Mouse (Mus musculus) embryonic stem cell, embryonic (primary cell): ENCODE measurements around the gene Igdcc4.

Experiments used
- CTCF ChIA-PET, 4 experiments: fragments of 300-600 bp in 2 of 4; fragments of 350-600 bp in 2 of 4; sonication (Branson Sonifier 250); formaldehyde crosslinking; loops; one replicate each; lab custom pipeline; 2022; ENCODE audit warnings: inconsistent platforms in 2 of 4; lab: Charles Lee
- POLR2A ChIA-PET, 4 experiments: fragments of 300-600 bp in 2 of 4; fragments of 350-600 bp in 2 of 4; sonication (Branson Sonifier 250); formaldehyde crosslinking; loops; one replicate each; lab custom pipeline; 2022; ENCODE audit warnings: antibody characterized with exemption in 4 of 4, inconsistent platforms in 1 of 4; lab: Charles Lee

Igdcc4 gene

DNA sequence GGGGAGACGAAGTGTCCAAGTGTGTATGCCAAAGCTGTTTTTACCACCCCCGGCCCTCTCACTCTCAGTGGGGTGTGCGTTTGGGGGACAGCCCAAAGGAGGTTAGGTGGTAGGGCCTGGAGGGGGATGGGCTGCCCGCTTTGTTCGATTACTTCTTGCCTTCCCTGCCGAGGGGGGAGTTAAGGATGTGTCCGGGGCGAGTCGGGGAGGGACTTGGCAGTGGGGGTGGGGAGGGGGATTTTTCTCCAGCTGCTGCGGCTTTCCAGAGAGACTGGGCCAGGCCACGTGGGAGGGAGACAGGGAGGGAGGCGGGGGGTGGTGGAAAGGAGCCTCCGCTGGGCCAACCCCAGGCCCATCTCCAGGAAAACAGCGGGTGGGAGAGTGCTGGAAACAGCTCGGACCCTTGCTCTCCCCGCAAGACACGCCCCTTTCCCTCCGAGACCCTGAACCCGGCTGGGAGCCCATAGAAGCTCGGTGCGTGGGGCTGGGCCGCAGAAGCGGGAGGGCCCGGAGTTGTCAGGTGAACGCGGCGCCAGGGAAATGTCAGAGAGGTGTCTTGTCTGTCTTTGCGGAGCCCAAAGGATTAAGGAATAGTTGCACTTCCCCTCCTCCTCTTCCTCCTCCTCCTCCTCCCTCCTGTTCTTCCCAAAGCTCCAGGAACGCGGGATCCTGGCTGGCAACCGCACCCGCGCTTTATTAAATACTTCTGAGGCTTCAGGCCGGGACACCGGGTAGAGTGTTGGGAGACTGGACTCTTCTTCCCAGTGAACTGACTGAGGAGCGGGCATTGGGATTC, 1.3 kb downstream of the Igdcc4 start:
- CTCF ChIA-PET = interaction anchor here (0.5 to 2.0 kb wide), 7 partner anchors 19 to 44 kb away, joined by 3 to 7 read pairs (median 3); no protein-coding TSS in a partner anchor

DNA sequence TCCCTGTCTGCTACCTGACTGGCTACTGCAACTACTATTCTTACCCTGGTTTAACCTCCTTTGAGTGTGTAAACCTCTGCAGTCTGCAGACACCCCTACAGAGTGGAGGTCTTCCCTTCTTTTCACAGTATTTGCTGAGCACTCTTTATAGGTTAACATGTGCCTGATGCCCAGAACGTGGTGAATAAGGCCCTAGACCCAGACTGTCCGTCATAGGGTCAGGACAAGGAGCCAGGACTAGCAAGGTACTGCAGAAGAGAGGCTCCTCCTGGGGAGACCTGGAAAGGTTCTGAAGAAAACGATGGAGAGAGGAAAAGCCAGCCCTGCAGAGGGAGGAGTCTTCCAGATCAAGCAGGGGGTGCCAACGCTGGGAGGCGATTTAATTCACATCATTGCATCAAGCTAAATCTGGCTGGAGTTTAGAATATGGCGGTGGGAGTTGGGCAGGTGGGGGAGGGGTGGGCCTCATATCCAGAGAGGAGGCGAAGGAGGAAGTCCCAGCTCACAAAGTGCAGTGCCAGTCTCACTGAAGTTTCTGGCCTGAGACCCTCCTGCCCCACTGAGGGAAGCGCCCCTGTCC, 2.0 kb downstream of the Igdcc4 start:
- ChIA-PET POLR2A (interaction anchor here in 3 of 4 experiments (0.6 to 2.7 kb wide), 14 partner anchors 17 to 112 kb away, joined by 3 to 11 read pairs (median 3); partner anchors contain the start of genes Hacd3 (in 2 of the 3) and Dpp8 (in 1 of the 3)), CTCF (interaction anchor here in 2 of 4 experiments (0.5 to 2.4 kb wide), 4 partner anchors 10 to 99 kb away, joined by 4 to 7 read pairs (median 5); no protein-coding TSS in a partner anchor)

More for the DNA sequence above, 1.3 kb downstream of the Igdcc4 start:
- POLR2A ChIA-PET = interaction anchor here in 3 of 4 experiments (0.6 to 2.7 kb wide), 17 partner anchors 12 to 1065 kb away, joined by 3 to 11 read pairs (median 4); partner anchors contain the start of genes Hacd3 (in 2 of the 3) and Dpp8 (in 1 of the 3)

DNA sequence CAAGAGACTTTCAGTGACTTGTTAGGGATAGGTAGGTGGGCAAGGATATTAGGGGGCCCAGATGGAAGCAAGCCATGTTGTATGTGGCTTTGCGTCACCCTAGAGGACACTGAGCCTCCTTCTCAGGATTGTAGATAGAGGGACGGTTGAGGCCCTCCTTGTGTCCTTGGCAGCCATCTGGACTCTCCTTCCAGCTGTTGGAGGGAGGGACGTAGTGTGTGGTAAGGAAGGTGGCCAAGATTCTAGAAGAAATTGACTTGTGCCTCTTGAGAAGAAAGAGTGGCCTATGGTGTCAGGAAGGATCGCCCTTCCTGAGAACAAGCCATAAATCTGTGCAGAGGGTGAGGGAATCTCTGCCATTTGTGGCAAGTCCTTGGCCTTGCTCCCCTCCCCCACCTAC, 5.5 kb downstream of the Igdcc4 start:
- ChIA-PET POLR2A (interaction anchor here in 2 of 4 experiments (0.7 to 0.9 kb wide), 3 partner anchors 63 to 364 kb away, joined by 3 read pairs; no protein-coding TSS in a partner anchor), CTCF (interaction anchor here in 1 of 4 experiments (0.7 kb wide), 1 partner anchor 16 kb away, joined by 6 read pairs; no protein-coding TSS in a partner anchor)

DNA sequence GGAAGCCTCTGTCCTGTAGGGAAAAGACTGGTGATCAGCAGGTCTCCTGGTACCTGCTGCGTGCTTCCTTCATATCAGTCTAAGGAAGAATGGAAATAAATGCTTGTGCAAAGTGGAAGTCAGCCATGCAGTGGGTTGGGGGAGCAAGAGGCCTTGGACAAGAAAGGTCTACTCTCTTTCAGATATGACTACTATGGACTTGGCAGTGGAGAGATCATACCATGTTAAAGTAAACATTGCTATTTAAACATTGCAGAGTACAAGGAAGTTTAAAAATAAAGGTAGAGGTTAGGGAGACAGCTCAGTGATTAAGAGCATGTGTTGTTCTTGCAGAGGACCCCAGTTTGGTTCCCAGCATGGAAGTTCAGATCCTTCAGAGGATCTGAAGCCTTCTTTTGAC, 6.6 kb downstream of the Igdcc4 start:
- ChIA-PET CTCF (interaction anchor here in 1 of 4 experiments (4.5 kb wide), 1 partner anchor 20 kb away, joined by 27 read pairs; no protein-coding TSS in a partner anchor), POLR2A (interaction anchor here in 3 of 4 experiments (0.7 to 2.2 kb wide), 3 partner anchors 17 to 34 kb away, joined by 6 to 11 read pairs (median 8); partner anchors contain the start of gene Igdcc3 (in 1 of the 3))

DNA sequence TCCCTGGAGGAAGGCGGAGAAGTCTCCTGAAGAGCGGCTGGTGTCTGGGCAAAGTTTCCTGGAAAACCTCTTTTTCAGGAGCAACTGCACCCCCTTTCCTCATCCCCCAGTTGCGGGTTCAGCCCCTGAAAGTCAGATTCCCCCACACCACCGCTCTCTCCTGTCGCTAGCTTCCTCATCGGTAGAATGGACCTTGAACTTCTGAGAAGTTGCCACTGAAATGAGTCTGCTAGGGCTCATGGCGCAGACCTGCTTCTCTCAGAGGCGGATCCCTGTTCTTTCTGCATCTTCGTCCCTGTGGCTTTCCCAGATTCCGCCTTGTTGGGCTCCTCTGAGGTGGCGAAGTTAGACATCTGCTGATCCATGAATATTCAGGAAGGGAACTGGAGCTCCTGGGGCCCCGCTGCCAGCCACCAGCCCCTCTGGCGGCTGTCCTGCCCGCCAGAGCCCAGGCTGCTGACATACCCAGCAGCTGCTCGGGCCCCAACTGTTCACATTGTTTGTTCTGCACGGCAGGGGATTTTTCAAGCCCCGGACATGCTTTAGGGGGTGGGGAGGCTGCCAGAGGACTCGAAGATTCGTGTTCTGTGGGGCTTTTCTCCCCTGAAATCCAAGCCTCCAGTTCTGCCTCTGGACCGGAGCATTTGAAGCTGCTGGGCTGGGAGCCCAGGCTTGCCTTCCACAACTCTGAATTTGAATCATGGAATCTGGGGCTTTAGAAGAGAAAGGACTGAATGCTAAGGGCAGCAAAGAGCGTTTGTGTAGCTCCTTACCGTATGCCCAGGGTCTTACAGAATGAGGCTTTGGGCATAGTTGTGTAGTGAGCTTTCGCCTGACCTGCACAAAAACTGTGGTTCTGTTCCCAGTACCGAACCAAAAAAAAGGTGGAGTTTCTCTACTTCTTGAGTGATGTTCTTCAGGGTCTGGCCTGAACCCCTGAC, 8.1 kb downstream of the Igdcc4 start:
- CTCF ChIA-PET = interaction anchor here (0.5 to 4.5 kb wide), 14 partner anchors 9 to 148 kb away, joined by 3 to 27 read pairs (median 4); no protein-coding TSS in a partner anchor
- POLR2A ChIA-PET = interaction anchor here (0.6 to 3.7 kb wide), 44 partner anchors 8 to 448 kb away, joined by 3 to 30 read pairs (median 4); partner anchors contain the start of genes Hacd3 (in 2 of the 4), Dpp8 (in 1 of the 4), Igdcc3 (in 1 of the 4) and Igdcc4 (in 1 of the 4)

DNA sequence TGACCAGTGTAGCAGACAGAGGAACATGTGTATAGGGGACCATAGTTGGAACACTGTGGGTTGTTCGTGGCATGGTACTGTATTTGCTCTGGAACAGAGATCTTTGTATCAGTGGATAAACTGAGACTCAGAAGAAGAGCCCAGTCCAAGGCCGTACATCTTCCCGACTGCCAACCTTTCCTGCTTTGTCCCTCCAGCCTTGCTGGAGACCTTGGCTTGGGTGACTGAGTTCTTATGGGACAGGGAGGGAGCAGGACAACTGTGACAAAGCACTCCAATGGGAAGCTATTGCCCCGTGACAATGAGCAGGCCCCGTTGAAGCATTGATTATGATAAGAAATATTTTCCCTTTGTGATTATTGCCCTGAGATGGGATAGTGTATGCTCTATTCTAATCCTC, 10.4 kb downstream of the Igdcc4 start:
- ChIA-PET POLR2A (interaction anchor here in 3 of 4 experiments (0.7 to 3.7 kb wide), 10 partner anchors 11 to 178 kb away, joined by 3 to 30 read pairs (median 4); partner anchors contain the start of genes Dpp8 (in 1 of the 3) and Hacd3 (in 1 of the 3)), CTCF (interaction anchor here in 2 of 4 experiments (0.9 to 4.5 kb wide), 4 partner anchors 9 to 16 kb away, joined by 3 to 27 read pairs (median 4); no protein-coding TSS in a partner anchor)

DNA sequence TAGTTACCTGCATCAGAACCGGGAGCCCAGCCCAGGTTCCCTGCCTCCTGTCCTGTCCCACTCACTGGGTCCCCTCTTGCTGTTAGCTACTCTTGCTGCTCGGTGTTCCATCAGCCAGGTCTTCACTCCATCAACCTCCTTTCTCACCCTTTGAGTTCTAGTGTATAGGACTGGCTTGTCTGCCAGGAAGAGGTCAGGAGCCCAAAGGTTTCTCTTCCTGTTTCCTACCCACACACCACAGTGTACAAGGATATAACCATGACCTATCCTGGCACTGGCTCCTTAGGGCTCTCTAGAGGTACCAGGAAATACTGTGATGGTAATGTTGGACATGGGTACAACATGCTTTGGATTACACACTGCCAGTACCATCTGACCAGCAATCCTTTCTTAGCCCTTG, 12.4 kb downstream of the Igdcc4 start:
- ChIA-PET CTCF (no interaction called here), POLR2A (interaction anchor here in 1 of 4 experiments (0.6 to 1.4 kb wide), 3 partner anchors 15 to 105 kb away, joined by 3 read pairs; no protein-coding TSS in a partner anchor)

DNA sequence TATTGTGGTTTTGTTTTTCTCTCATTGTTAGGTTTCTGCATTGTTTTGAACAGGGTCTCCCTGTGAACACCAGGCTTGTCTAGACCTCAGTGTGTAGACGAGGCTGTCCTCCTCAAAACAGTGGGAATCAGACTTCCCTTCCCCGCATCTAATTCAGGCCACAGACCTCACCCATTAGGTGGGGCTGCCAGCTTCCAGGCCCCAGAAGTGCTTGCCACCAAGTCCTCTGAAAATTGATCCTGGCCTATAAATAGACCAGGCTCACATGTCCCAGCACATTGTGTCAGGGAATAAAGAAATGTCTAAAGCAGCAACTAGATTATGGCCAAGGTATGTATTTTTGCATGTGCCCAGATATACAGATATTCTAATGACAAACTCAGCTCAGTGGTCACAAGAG, 14.6 kb downstream of the Igdcc4 start:
- POLR2A ChIA-PET = interaction anchor here in 3 of 4 experiments (0.6 to 1.1 kb wide), 5 partner anchors 8 to 715 kb away, joined by 3 read pairs; partner anchors contain the start of gene Hacd3 (in 1 of the 3)
- CTCF ChIA-PET = interaction anchor here in 1 of 4 experiments (0.5 kb wide), 1 partner anchor 1242 kb away, joined by 3 read pairs; no protein-coding TSS in a partner anchor

DNA sequence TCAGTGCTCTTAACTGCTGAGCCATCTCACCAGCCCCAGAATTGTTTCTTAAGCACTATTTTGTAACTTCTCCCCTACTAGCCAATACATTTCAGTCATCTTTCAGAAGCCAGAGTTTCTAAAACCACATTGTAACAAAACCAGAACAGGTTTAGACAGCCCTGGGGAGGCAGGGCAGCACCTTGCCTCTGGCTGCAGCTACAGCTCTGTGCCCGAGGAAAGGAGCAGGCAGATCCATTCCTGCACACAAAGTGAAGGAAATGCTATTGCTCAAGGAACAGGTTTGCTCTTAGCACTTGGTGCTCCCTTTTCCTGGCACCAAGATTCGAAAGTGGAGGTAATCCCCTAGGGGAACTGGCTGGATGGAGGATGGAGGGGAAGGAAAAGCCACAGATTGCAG, 16.2 kb downstream of the Igdcc4 start:
- CTCF ChIA-PET = interaction anchor here in 2 of 4 experiments (0.6 to 0.7 kb wide), 2 partner anchors 180 to 252 kb away, joined by 3 read pairs; no protein-coding TSS in a partner anchor
- POLR2A ChIA-PET = interaction anchor here in 2 of 4 experiments (1.6 to 1.8 kb wide), 2 partner anchors 15 to 79 kb away, joined by 4 to 8 read pairs; no protein-coding TSS in a partner anchor

DNA sequence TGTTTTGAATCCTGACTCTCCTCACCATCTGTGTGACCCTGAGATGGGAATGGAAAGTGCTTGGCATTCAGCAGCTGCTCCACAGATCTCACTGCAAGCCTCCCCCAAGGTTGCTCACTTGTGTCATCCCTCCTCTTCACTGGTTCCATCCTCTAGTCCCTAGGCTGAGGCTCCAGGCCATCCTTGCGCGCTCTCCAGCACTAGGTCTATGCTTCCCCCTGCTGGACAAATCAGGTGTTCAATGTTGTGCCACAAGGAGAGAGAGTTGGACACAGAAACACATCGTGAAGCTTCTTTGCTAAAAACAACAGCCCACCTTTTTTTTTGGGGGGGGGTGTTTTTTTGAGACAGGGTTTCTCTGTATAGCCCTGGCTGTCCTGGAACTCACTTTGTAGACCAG, 19.6 kb downstream of the Igdcc4 start:
- CTCF ChIA-PET = interaction anchor here (0.5 to 2.7 kb wide), 34 partner anchors 9 to 773 kb away, joined by 3 to 10 read pairs (median 4); partner anchors contain the start of genes Dpp8 (in 2 of the 4) and Hacd3 (in 1 of the 4)
- POLR2A ChIA-PET = interaction anchor here in 3 of 4 experiments (0.5 to 5.3 kb wide), 10 partner anchors 10 to 89 kb away, joined by 3 to 59 read pairs (median 3); partner anchors contain the start of genes Dpp8 (in 1 of the 3) and Parp16 (in 1 of the 3)

DNA sequence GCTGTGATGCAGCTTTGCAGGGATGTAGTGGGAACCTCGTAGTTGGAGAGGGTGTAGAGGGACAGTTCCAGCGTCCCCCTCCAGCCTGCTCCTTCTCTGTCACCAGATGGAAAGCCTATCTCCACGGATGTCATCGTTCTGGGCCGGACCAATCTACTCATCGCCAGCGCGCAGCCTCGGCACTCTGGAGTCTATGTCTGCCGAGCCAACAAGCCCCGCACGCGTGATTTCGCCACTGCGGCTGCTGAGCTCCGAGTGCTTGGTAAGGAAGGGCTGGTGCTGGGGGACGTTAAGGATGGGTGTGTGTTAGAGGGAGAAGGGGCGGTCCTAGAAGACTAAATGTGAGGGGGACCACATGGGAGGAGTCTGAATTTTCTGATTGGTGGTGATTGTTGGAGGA, 21.3 kb downstream of the Igdcc4 start:
- CTCF ChIA-PET = interaction anchor here in 3 of 4 experiments (0.6 to 3.0 kb wide), 23 partner anchors 11 to 189 kb away, joined by 3 to 19 read pairs (median 5); partner anchors contain the start of genes Dpp8 (in 1 of the 3) and Hacd3 (in 1 of the 3)
- POLR2A ChIA-PET = interaction anchor here in 3 of 4 experiments (0.6 to 5.3 kb wide), 23 partner anchors 12 to 841 kb away, joined by 3 to 59 read pairs (median 4); partner anchors contain the start of genes Hacd3 (in 1 of the 3), Igdcc3 (in 1 of the 3), Parp16 (in 1 of the 3) and Tipin (in 1 of the 3)

DNA sequence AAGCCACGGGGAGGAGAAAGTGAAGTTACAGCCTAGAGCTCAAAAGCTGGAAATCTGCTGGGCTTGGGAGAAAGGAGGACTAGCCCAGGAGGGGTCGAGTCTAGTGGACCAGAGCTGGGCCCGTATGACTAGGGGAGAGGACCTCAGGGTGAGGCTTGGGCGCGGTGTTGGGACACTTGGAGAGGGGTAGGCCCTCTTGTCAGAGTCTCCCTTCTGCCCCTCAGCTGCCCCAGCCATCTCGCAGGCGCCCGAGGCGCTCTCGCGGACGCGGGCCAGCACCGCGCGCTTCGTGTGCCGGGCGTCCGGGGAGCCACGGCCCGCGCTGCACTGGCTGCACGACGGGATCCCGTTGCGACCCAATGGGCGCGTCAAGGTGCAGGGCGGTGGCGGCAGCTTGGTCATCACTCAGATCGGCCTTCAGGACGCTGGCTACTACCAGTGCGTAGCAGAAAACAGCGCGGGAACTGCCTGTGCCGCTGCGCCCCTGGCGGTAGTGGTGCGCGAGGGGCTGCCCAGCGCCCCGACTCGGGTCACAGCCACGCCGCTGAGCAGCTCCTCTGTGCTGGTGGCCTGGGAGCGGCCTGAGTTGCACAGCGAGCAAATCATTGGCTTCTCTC, 22.4 kb downstream of the Igdcc4 start:
- ChIA-PET CTCF (interaction anchor here (0.5 to 3.0 kb wide), 62 partner anchors 9 to 963 kb away, joined by 3 to 19 read pairs (median 4); partner anchors contain the start of gene Hacd3 (in 1 of the 4)), POLR2A (interaction anchor here (0.6 to 5.3 kb wide), 41 partner anchors 8 to 842 kb away, joined by 3 to 59 read pairs (median 4); partner anchors contain the start of genes Hacd3 (in 2 of the 4), Igdcc3 (in 2 of the 4), Parp16 (in 2 of the 4) and Plekho2 (in 1 of the 4))

DNA sequence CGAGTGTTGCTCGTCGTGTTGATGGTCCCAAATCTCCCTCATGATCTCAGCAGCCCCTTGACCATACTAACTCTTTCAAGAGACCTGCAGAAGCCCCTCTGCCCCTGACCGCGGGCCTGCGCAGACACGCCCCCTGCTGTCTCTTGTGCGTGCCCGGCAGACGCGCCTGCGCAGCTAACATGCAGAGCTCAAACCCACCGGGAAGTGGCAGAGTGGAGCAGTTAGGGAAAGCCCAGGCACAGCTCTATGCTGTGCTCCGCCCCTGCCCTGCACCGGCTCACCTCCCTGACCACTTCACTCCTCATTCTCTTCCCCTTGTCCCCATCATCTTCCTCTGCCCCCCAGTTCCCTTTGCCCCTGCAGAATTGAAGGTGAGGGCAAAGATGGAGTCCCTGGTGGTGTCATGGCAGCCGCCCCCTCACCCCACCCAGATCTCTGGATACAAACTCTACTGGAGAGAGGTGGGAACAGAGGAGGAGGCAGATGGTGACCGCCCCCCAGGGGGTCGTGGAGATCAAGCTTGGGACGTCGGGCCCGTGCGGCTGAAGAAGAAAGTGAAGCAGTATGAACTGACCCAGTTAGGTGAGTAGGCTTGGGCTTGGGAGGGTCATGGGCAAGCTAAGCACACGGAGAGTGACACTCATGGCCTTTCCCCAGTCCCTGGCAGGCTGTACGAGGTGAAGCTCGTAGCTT, 27.0 kb downstream of the Igdcc4 start:
- CTCF ChIA-PET = interaction anchor here (0.5 to 3.7 kb wide), 79 partner anchors 10 to 1008 kb away, joined by 3 to 81 read pairs (median 4); partner anchors contain the start of genes Hacd3 (in 2 of the 4), Dpp8 (in 1 of the 4), Igdcc3 (in 1 of the 4) and Mtfmt (in 1 of the 4)
- POLR2A ChIA-PET = interaction anchor here (0.5 to 12.7 kb wide), 59 partner anchors 10 to 452 kb away, joined by 3 to 162 read pairs (median 4); partner anchors contain the start of genes Parp16 (in 3 of the 4), Igdcc3 (in 2 of the 4), Ankdd1a (in 1 of the 4) and Dpp8 (in 1 of the 4)

DNA sequence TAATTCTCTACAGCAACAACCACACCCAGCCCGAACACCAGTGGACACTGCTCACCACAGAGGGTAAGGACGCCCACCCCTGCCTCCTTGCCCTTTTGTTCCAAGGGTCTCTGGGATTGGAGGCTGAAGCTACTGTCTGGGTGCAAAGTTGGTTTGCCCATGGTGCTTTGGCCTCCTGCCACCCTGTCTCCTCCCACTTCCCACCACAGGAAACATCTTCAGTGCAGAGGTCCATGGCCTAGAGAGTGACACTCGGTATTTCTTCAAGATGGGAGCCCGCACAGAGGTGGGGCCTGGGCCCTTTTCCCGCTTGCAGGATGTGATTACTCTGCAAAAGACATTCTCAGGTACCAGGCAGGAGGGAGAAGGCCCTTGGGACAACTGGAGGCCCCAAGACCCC, 30.4 kb downstream of the Igdcc4 start:
- ChIA-PET CTCF (interaction anchor here in 2 of 4 experiments (1.0 to 1.1 kb wide), 2 partner anchors 33 to 37 kb away, joined by 3 to 4 read pairs; no protein-coding TSS in a partner anchor), POLR2A (interaction anchor here in 3 of 4 experiments (0.7 to 12.7 kb wide), 10 partner anchors 11 to 455 kb away, joined by 3 to 162 read pairs (median 5); partner anchors contain the start of gene Parp16 (in 2 of the 3))
